Mouse (Mus musculus): Measurements from ENCODE around the gene Igf2bp1. TPM values are rescaled to one million over a fixed set of nuclear protein-coding genes. Genes with fewer than 3 reads are reported as not detected.
A peak's percentile ranks its signal among the peaks of the same experiment; 100 is the strongest.

Igf2bp1 gene
- total and polyA plus RNA-seq, 2 experiments from 2014 or later = 3.5 to 4.1 TPM

- no peak overlapping the region for H3K4me3 ChIP-seq (ENCODE audit: low read length)
- no peak overlapping the region for H3K27ac ChIP-seq
- no peak overlapping the region for H3K4me2 ChIP-seq (ENCODE audit: low read depth, low read length)
- TF ChIP-seq CTCF (IDR thresholded peaks at IDR 0.05; ENCODE audit: low read depth) = peak; percentile 38; the same call in 1 of the 2 replicates
- ATAC-seq = no peak
- 84% methylated on average over 2 of the region's 2 CpGs for whole genome bisulfite sequencing
- peaks cover 10% of the 10 kb centered on the region for H3K4me1 ChIP-seq (ENCODE audit: insufficient read depth, low read length)
- H3K9me3 ChIP-seq (ENCODE audit: low read length) = no peaks in the 10 kb centered on the region
- H3K9ac ChIP-seq (replicated peaks; ENCODE audit: low read length) = no peak overlapping the region
- DNase-seq (ENCODE audit: low spot score) = no peak
- H3K27me3 ChIP-seq (ENCODE audit: insufficient read depth, low read length) = no peaks in the 10 kb centered on the region
- no peaks in the 10 kb centered on the region for H3K36me3 ChIP-seq (ENCODE audit: insufficient read depth, low read length)
These were observed 26.0 kb upstream of the Igf2bp1 start for GRCm38 (mm10) chr11:96031701-96032100.

GRCm38 (mm10) chr11:96030571-96030970 is 24.8 kb upstream of the Igf2bp1 start:
- WGBS = 84% methylated on average over 3 of the region's 3 CpGs
- no peaks in the 10 kb centered on the region for H3K27me3 ChIP-seq (ENCODE audit: insufficient read depth, low read length)
- H3K9ac ChIP-seq (replicated peaks; ENCODE audit: low read length) = no peak overlapping the region
- H3K9me3 ChIP-seq (ENCODE audit: low read length) = no peaks in the 10 kb centered on the region
- no peak overlapping the region for H3K27ac ChIP-seq
- peaks cover 7% of the 10 kb centered on the region for H3K4me1 ChIP-seq (ENCODE audit: insufficient read depth, low read length)
- no peaks in the 10 kb centered on the region for H3K36me3 ChIP-seq (ENCODE audit: insufficient read depth, low read length)
- H3K4me3 ChIP-seq (ENCODE audit: low read length) = no peak overlapping the region
- TF ChIP-seq CTCF (IDR thresholded peaks at IDR 0.05; ENCODE audit: low read depth) = no peak
- DNase-seq (ENCODE audit: low spot score) = no peak
- no peak overlapping the region for H3K4me2 ChIP-seq (ENCODE audit: low read depth, low read length)
- ATAC-seq = no peak

GRCm38 (mm10) chr11:96028130-96028529 is 22.4 kb upstream of the Igf2bp1 start:
- no peaks in the 10 kb centered on the region for H3K4me1 ChIP-seq (ENCODE audit: insufficient read depth, low read length)
- H3K9me3 ChIP-seq (ENCODE audit: low read length) = no peaks in the 10 kb centered on the region
- no peak overlapping the region for H3K9ac ChIP-seq (replicated peaks; ENCODE audit: low read length)
- WGBS = 64% methylated on average over 5 of the region's 5 CpGs
- DNase-seq (ENCODE audit: low spot score) (no peak), ATAC-seq (no peak)
- no peak overlapping the region for H3K4me2 ChIP-seq (ENCODE audit: low read depth, low read length)
- no peaks in the 10 kb centered on the region for H3K36me3 ChIP-seq (ENCODE audit: insufficient read depth, low read length)
- H3K27ac ChIP-seq = no peak overlapping the region
- H3K4me3 ChIP-seq (ENCODE audit: low read length) = no peak overlapping the region
- no peaks in the 10 kb centered on the region for H3K27me3 ChIP-seq (ENCODE audit: insufficient read depth, low read length)
- no peak for TF ChIP-seq CTCF (IDR thresholded peaks at IDR 0.05; ENCODE audit: low read depth)

GRCm38 (mm10) chr11:96020622-96021021 is 14.9 kb upstream of the Igf2bp1 start:
- WGBS = 74% methylated on average over 4 of the region's 4 CpGs

GRCm38 (mm10) chr11:96017941-96018351 is 12.2 kb upstream of the Igf2bp1 start:
- Histone ChIP-seq H3K9me3 (ENCODE audit: low read length) (no peaks in the 10 kb centered on the region), H3K27ac (no peak overlapping the region), H3K4me3 (ENCODE audit: low read length) (no peak overlapping the region), H3K27me3 (ENCODE audit: insufficient read depth, low read length) (no peaks in the 10 kb centered on the region), H3K9ac (replicated peaks; ENCODE audit: low read length) (no peak overlapping the region), H3K36me3 (ENCODE audit: insufficient read depth, low read length) (no peaks in the 10 kb centered on the region), H3K4me2 (ENCODE audit: low read depth, low read length) (no peak overlapping the region), H3K4me1 (ENCODE audit: insufficient read depth, low read length) (no peaks in the 10 kb centered on the region)
- ATAC-seq = no peak
- DNase-seq (ENCODE audit: low spot score) = no peak
- 16% methylated on average over 9 of the region's 9 CpGs for WGBS
- TF ChIP-seq CTCF (IDR thresholded peaks at IDR 0.05; ENCODE audit: low read depth) = no peak

More at GRCm38 (mm10) chr11:96020622-96021021, 14.9 kb upstream of the Igf2bp1 start:
- H3K4me1 ChIP-seq (ENCODE audit: insufficient read depth, low read length) = no peaks in the 10 kb centered on the region
- H3K4me3 ChIP-seq (ENCODE audit: low read length) = no peak overlapping the region
- H3K27ac ChIP-seq = no peak overlapping the region
- no peak for DNase-seq (ENCODE audit: low spot score)
- no peaks in the 10 kb centered on the region for H3K27me3 ChIP-seq (ENCODE audit: insufficient read depth, low read length)
- no peak for ATAC-seq
- H3K9ac ChIP-seq (replicated peaks; ENCODE audit: low read length) = no peak overlapping the region
- TF ChIP-seq CTCF (IDR thresholded peaks at IDR 0.05; ENCODE audit: low read depth) = no peak
- no peak overlapping the region for H3K4me2 ChIP-seq (ENCODE audit: low read depth, low read length)
- H3K9me3 ChIP-seq (ENCODE audit: low read length) = no peaks in the 10 kb centered on the region
- H3K36me3 ChIP-seq (ENCODE audit: insufficient read depth, low read length) = no peaks in the 10 kb centered on the region

GRCm38 (mm10) chr11:96015421-96015820 is 9.7 kb upstream of the Igf2bp1 start:
- no peak overlapping the region for H3K4me3 ChIP-seq (ENCODE audit: low read length)
- ATAC-seq (no peak), DNase-seq (ENCODE audit: low spot score) (no peak)
- 50% methylated on average over 5 of the region's 5 CpGs for WGBS
- no peaks in the 10 kb centered on the region for H3K9me3 ChIP-seq (ENCODE audit: low read length)
- H3K27ac ChIP-seq = no peak overlapping the region
- no peak for TF ChIP-seq CTCF (IDR thresholded peaks at IDR 0.05; ENCODE audit: low read depth)
- H3K4me2 ChIP-seq (ENCODE audit: low read depth, low read length) = no peak overlapping the region
- H3K9ac ChIP-seq (replicated peaks; ENCODE audit: low read length) = no peak overlapping the region
- no peaks in the 10 kb centered on the region for H3K36me3 ChIP-seq (ENCODE audit: insufficient read depth, low read length)
- H3K4me1 ChIP-seq (ENCODE audit: insufficient read depth, low read length) = no peaks in the 10 kb centered on the region
- 0 out of 2 replicates have a peak, but pooled peaks cover 3% of the 10 kb centered on the region for H3K27me3 ChIP-seq (ENCODE audit: insufficient read depth, low read length)

GRCm38 (mm10) chr11:96011982-96012381 is 6.2 kb upstream of the Igf2bp1 start:
- Histone ChIP-seq H3K27ac (no peak overlapping the region), H3K4me2 (ENCODE audit: low read depth, low read length) (no peak overlapping the region)
- 6% methylated on average over 5 of the region's 8 CpGs for WGBS

More at GRCm38 (mm10) chr11:96011982-96012381, 6.2 kb upstream of the Igf2bp1 start:
- H3K9me3 ChIP-seq (ENCODE audit: low read length) = no peaks in the 10 kb centered on the region
- DNase-seq (ENCODE audit: low spot score) (no peak), ATAC-seq (no peak)
- no peak overlapping the region for H3K9ac ChIP-seq (replicated peaks; ENCODE audit: low read length)
- 0 out of 2 replicates have a peak, but pooled peaks cover 2% of the 10 kb centered on the region for H3K4me1 ChIP-seq (ENCODE audit: insufficient read depth, low read length)
- TF ChIP-seq CTCF (IDR thresholded peaks at IDR 0.05; ENCODE audit: low read depth) = no peak
- H3K4me3 ChIP-seq (ENCODE audit: low read length) = no peak overlapping the region
- H3K36me3 ChIP-seq (ENCODE audit: insufficient read depth, low read length) = no peaks in the 10 kb centered on the region
- H3K27me3 ChIP-seq (ENCODE audit: insufficient read depth, low read length) = peaks cover 7% of the 10 kb centered on the region; the same call in 1 of the 2 replicates

All from hindbrain, postnatal 0 days (tissue).